Mouse (Mus musculus): ENCODE results near the gene Mlh1. TPM values are rescaled to one million over a fixed set of nuclear protein-coding genes. Genes with fewer than 3 reads are reported as not detected.

Mlh1 gene
- polyA plus RNA-seq, 1 experiment from 2014 or later: 30.0 TPM

- Histone ChIP-seq H3K36me3 (ENCODE audit: control insufficient read depth, insufficient read depth) (0 out of 2 replicates have a peak, but pooled peaks cover under 1% of the 10 kb centered on the region), H3K4me1 (replicated peaks; ENCODE audit: control insufficient read depth, insufficient read depth, low read length) (no peaks in the 10 kb centered on the region), H3K4me3 (replicated peaks; ENCODE audit: low read length) (no peak overlapping the region), H3K4me2 (ENCODE audit: low read length) (no peak overlapping the region), H3K9me3 (ENCODE audit: control insufficient read depth, low read length) (no peaks in the 10 kb centered on the region), H3K9ac (replicated peaks; ENCODE audit: low read depth, low read length) (no peak overlapping the region), H3K27me3 (replicated peaks; ENCODE audit: control insufficient read depth, insufficient read depth, low read length) (no peaks in the 10 kb centered on the region), H3K27ac (ENCODE audit: low read length) (no peak overlapping the region)
- ATAC-seq: no peak
- 82% methylated on average over 10 of the region's 10 CpGs for WGBS
Measured at GRCm38 (mm10) chr9:111211122-111212041, 60.2 kb downstream of the Mlh1 start.

GRCm38 (mm10) chr9:111210412-111210811, 61.2 kb downstream of the Mlh1 start:
- Histone ChIP-seq H3K9ac (replicated peaks; ENCODE audit: low read depth, low read length) (no peak overlapping the region), H3K27me3 (replicated peaks; ENCODE audit: control insufficient read depth, insufficient read depth, low read length) (no peaks in the 10 kb centered on the region), H3K4me3 (replicated peaks; ENCODE audit: low read length) (no peak overlapping the region), H3K27ac (ENCODE audit: low read length) (no peak overlapping the region), H3K4me1 (replicated peaks; ENCODE audit: control insufficient read depth, insufficient read depth, low read length) (no peaks in the 10 kb centered on the region), H3K36me3 (ENCODE audit: control insufficient read depth, insufficient read depth) (no peaks in the 10 kb centered on the region), H3K9me3 (ENCODE audit: control insufficient read depth, low read length) (no peaks in the 10 kb centered on the region), H3K4me2 (ENCODE audit: low read length) (no peak overlapping the region)
- WGBS: 88% methylated on average over 4 of the region's 4 CpGs
- ATAC-seq: no peak

- no peak for ATAC-seq
- WGBS: 89% methylated on average over 7 of the region's 7 CpGs
- H3K4me2 ChIP-seq (ENCODE audit: low read length): no peak overlapping the region
- H3K4me3 ChIP-seq (replicated peaks; ENCODE audit: low read length): no peak overlapping the region
- H3K9me3 ChIP-seq (ENCODE audit: control insufficient read depth, low read length): no peaks in the 10 kb centered on the region
- no peak overlapping the region for H3K27ac ChIP-seq (ENCODE audit: low read length)
- no peaks in the 10 kb centered on the region for H3K27me3 ChIP-seq (replicated peaks; ENCODE audit: control insufficient read depth, insufficient read depth, low read length)
- H3K9ac ChIP-seq (replicated peaks; ENCODE audit: low read depth, low read length): no peak overlapping the region
- no peaks in the 10 kb centered on the region for H3K36me3 ChIP-seq (ENCODE audit: control insufficient read depth, insufficient read depth)
- H3K4me1 ChIP-seq (replicated peaks; ENCODE audit: control insufficient read depth, insufficient read depth, low read length): no peaks in the 10 kb centered on the region
Measured at GRCm38 (mm10) chr9:111209158-111209699, 62.4 kb downstream of the Mlh1 start.

- ATAC-seq: no peak
- no peaks in the 10 kb centered on the region for H3K36me3 ChIP-seq (ENCODE audit: control insufficient read depth, insufficient read depth)
- H3K9me3 ChIP-seq (ENCODE audit: control insufficient read depth, low read length): no peaks in the 10 kb centered on the region
- H3K4me1 ChIP-seq (replicated peaks; ENCODE audit: control insufficient read depth, insufficient read depth, low read length): no peaks in the 10 kb centered on the region
- no peak overlapping the region for H3K4me2 ChIP-seq (ENCODE audit: low read length)
- H3K9ac ChIP-seq (replicated peaks; ENCODE audit: low read depth, low read length): no peak overlapping the region
- 98% methylated on average over 3 of the region's 3 CpGs for WGBS
- H3K27me3 ChIP-seq (replicated peaks; ENCODE audit: control insufficient read depth, insufficient read depth, low read length): no peaks in the 10 kb centered on the region
- no peak overlapping the region for H3K27ac ChIP-seq (ENCODE audit: low read length)
- no peak overlapping the region for H3K4me3 ChIP-seq (replicated peaks; ENCODE audit: low read length)
Measured at GRCm38 (mm10) chr9:111208185-111208584, 63.4 kb downstream of the Mlh1 start.

GRCm38 (mm10) chr9:111207683-111208082, 63.9 kb downstream of the Mlh1 start:
- no peak overlapping the region for H3K27ac ChIP-seq (ENCODE audit: low read length)
- H3K4me2 ChIP-seq (ENCODE audit: low read length): no peak overlapping the region
- H3K9ac ChIP-seq (replicated peaks; ENCODE audit: low read depth, low read length): no peak overlapping the region
- H3K36me3 ChIP-seq (ENCODE audit: control insufficient read depth, insufficient read depth): no peaks in the 10 kb centered on the region
- no peak for ATAC-seq
- no peaks in the 10 kb centered on the region for H3K27me3 ChIP-seq (replicated peaks; ENCODE audit: control insufficient read depth, insufficient read depth, low read length)
- WGBS: 70% methylated on average over 3 of the region's 3 CpGs
- no peaks in the 10 kb centered on the region for H3K9me3 ChIP-seq (ENCODE audit: control insufficient read depth, low read length)
- no peak overlapping the region for H3K4me3 ChIP-seq (replicated peaks; ENCODE audit: low read length)
- no peaks in the 10 kb centered on the region for H3K4me1 ChIP-seq (replicated peaks; ENCODE audit: control insufficient read depth, insufficient read depth, low read length)

- Histone ChIP-seq H3K9ac (replicated peaks; ENCODE audit: low read depth, low read length) (no peak overlapping the region), H3K4me1 (replicated peaks; ENCODE audit: control insufficient read depth, insufficient read depth, low read length) (no peaks in the 10 kb centered on the region), H3K4me3 (replicated peaks; ENCODE audit: low read length) (no peak overlapping the region), H3K9me3 (ENCODE audit: control insufficient read depth, low read length) (no peaks in the 10 kb centered on the region), H3K36me3 (ENCODE audit: control insufficient read depth, insufficient read depth) (no peaks in the 10 kb centered on the region), H3K27me3 (replicated peaks; ENCODE audit: control insufficient read depth, insufficient read depth, low read length) (no peaks in the 10 kb centered on the region), H3K27ac (ENCODE audit: low read length) (no peak overlapping the region), H3K4me2 (ENCODE audit: low read length) (no peak overlapping the region)
- 80% methylated on average over 9 of the region's 9 CpGs for WGBS
- ATAC-seq: no peak
Measured at GRCm38 (mm10) chr9:111204601-111205375, 66.8 kb downstream of the Mlh1 start.

GRCm38 (mm10) chr9:111200208-111200607, 71.4 kb downstream of the Mlh1 start:
- no peak overlapping the region for H3K4me3 ChIP-seq (replicated peaks; ENCODE audit: low read length)
- H3K9ac ChIP-seq (replicated peaks; ENCODE audit: low read depth, low read length): no peak overlapping the region
- H3K4me1 ChIP-seq (replicated peaks; ENCODE audit: control insufficient read depth, insufficient read depth, low read length): no peaks in the 10 kb centered on the region
- no peaks in the 10 kb centered on the region for H3K36me3 ChIP-seq (ENCODE audit: control insufficient read depth, insufficient read depth)
- H3K27ac ChIP-seq (ENCODE audit: low read length): no peak overlapping the region
- no peak for ATAC-seq
- no peaks in the 10 kb centered on the region for H3K9me3 ChIP-seq (ENCODE audit: control insufficient read depth, low read length)
- no peak overlapping the region for H3K4me2 ChIP-seq (ENCODE audit: low read length)
- H3K27me3 ChIP-seq (replicated peaks; ENCODE audit: control insufficient read depth, insufficient read depth, low read length): no peaks in the 10 kb centered on the region

- H3K9ac ChIP-seq (replicated peaks; ENCODE audit: low read depth, low read length): no peak overlapping the region
- H3K27ac ChIP-seq (ENCODE audit: low read length): no peak overlapping the region
- H3K27me3 ChIP-seq (replicated peaks; ENCODE audit: control insufficient read depth, insufficient read depth, low read length): no peaks in the 10 kb centered on the region
- no peaks in the 10 kb centered on the region for H3K4me1 ChIP-seq (replicated peaks; ENCODE audit: control insufficient read depth, insufficient read depth, low read length)
- no peak for ATAC-seq
- no peaks in the 10 kb centered on the region for H3K9me3 ChIP-seq (ENCODE audit: control insufficient read depth, low read length)
- H3K4me3 ChIP-seq (replicated peaks; ENCODE audit: low read length): no peak overlapping the region
- 81% methylated on average over 1 of the region's 1 CpGs for WGBS
- H3K4me2 ChIP-seq (ENCODE audit: low read length): no peak overlapping the region
- H3K36me3 ChIP-seq (ENCODE audit: control insufficient read depth, insufficient read depth): no peaks in the 10 kb centered on the region
Measured at GRCm38 (mm10) chr9:111198332-111198731, 73.3 kb downstream of the Mlh1 start.

- H3K27me3 ChIP-seq (replicated peaks; ENCODE audit: control insufficient read depth, insufficient read depth, low read length): no peaks in the 10 kb centered on the region
- no peak overlapping the region for H3K27ac ChIP-seq (ENCODE audit: low read length)
- no peak for ATAC-seq
- 94% methylated on average over 4 of the region's 4 CpGs for WGBS
- no peak overlapping the region for H3K9ac ChIP-seq (replicated peaks; ENCODE audit: low read depth, low read length)
- no peak overlapping the region for H3K4me2 ChIP-seq (ENCODE audit: low read length)
- H3K4me1 ChIP-seq (replicated peaks; ENCODE audit: control insufficient read depth, insufficient read depth, low read length): no peaks in the 10 kb centered on the region
- no peaks in the 10 kb centered on the region for H3K36me3 ChIP-seq (ENCODE audit: control insufficient read depth, insufficient read depth)
- H3K9me3 ChIP-seq (ENCODE audit: control insufficient read depth, low read length): no peaks in the 10 kb centered on the region
- no peak overlapping the region for H3K4me3 ChIP-seq (replicated peaks; ENCODE audit: low read length)
Measured at GRCm38 (mm10) chr9:111197712-111198111, 73.9 kb downstream of the Mlh1 start.
